Mouse (Mus musculus) CH12.LX (cell line): Measurements from ENCODE around the gene Zfp36l1. TPM values are rescaled to one million over a fixed set of nuclear protein-coding genes. Genes with fewer than 3 reads are reported as not detected.
A peak's percentile ranks its signal among the peaks of the same experiment; 100 is the strongest.

ENCODE experiments used
- DNase-seq: peaks from one replicate; pipeline ENCODE4 v3.0.0-alpha.2; 2013; ENCODE audit errors: extremely low read depth
- H3K27ac ChIP-seq: 2 replicates; pipeline ENCODE4 v1.5.1; 2012; ENCODE audit warnings: low read depth, mild to moderate bottlenecking, control low read depth, moderate library complexity; ENCODE audit not compliant: insufficient read depth
- H3K27me3 ChIP-seq: replicated peaks from 2 replicates; pipeline ENCODE3; 2012; ENCODE audit warnings: inconsistent platforms
- H3K36me3 ChIP-seq, 2 experiments: replicated peaks in 1 of 2; 2 replicates each; pipeline versions ENCODE3 to v1.6.1; 2012; ENCODE audit warnings: inconsistent platforms in 1 of 2, low read length in 1 of 2, mild to moderate bottlenecking in 1 of 2, mixed read lengths in 1 of 2, moderate library complexity in 1 of 2; ENCODE audit not compliant: control insufficient read depth in 1 of 2, insufficient read depth in 1 of 2
- H3K4me1 ChIP-seq, 2 experiments: 2 replicates each; pipeline ENCODE4 v1.6.1; 2012; ENCODE audit warnings: inconsistent platforms in 1 of 2, moderate library complexity in 1 of 2; ENCODE audit not compliant: insufficient read depth in 2 of 2, control insufficient read depth in 1 of 2
- H3K4me2 ChIP-seq: 2 replicates; pipeline ENCODE4 v1.6.1; 2012; ENCODE audit warnings: low read depth, mild to moderate bottlenecking, control low read depth; ENCODE audit not compliant: poor library complexity, insufficient read depth, severe bottlenecking
- H3K4me3 ChIP-seq, 3 experiments: fragments of 150-350 bp in 1 of 3; sonication (generic) in 1 of 3; replicated peaks in 1 of 3; 2 replicates each; pipeline versions ENCODE3 to v1.5.1; 2011 to 2012; ENCODE audit warnings: low read depth in 2 of 3, low read length in 2 of 3, mild to moderate bottlenecking in 2 of 3, moderate library complexity in 2 of 3, control low read depth in 1 of 3, improper control_type of control experiment in 1 of 3, inconsistent platforms in 1 of 3, mixed read lengths in 1 of 3; ENCODE audit not compliant: poor library complexity in 1 of 3
- H3K79me2 ChIP-seq: replicated peaks from 2 replicates; pipeline ENCODE4 v1.6.1; 2012; ENCODE audit warnings: mild to moderate bottlenecking, moderate library complexity; ENCODE audit not compliant: control insufficient read depth, poor library complexity, insufficient read depth, severe bottlenecking; ENCODE audit errors: extremely low read depth
- H3K9ac ChIP-seq: 2 replicates; pipeline ENCODE4 v1.6.1; 2012; ENCODE audit warnings: low read depth, mild to moderate bottlenecking, control low read depth, moderate library complexity; ENCODE audit not compliant: insufficient read depth
- H3K9me3 ChIP-seq: replicated peaks from 2 replicates; pipeline ENCODE3; 2012; ENCODE audit warnings: low read length, inconsistent platforms, mixed read lengths
- BHLHE40 ChIP-seq: IDR thresholded peaks from 2 replicates; pipeline ENCODE4 v1.6.1; 2011; ENCODE audit warnings: mild to moderate bottlenecking, low read depth, low read length, improper control_type of control experiment
- CHD1 ChIP-seq: IDR thresholded peaks from 2 replicates; pipeline ENCODE4 v1.6.1; 2012; ENCODE audit warnings: low read depth, low read length, improper control_type of control experiment, inconsistent platforms
- CHD2 ChIP-seq: IDR thresholded peaks from 2 replicates; pipeline ENCODE4 v1.6.1; 2011; ENCODE audit warnings: low read length, improper control_type of control experiment
- CTCF ChIP-seq, 2 experiments: IDR thresholded peaks in 1 of 2; conservative IDR thresholded peaks in 1 of 2; 2 replicates each; pipeline ENCODE4 v1.5.1; 2011 to 2012; ENCODE audit warnings: low read depth in 2 of 2, low read length in 2 of 2, improper control_type of control experiment in 1 of 2, inconsistent platforms in 1 of 2, mild to moderate bottlenecking in 1 of 2, moderate library complexity in 1 of 2
- E2F4 ChIP-seq: IDR thresholded peaks from 2 replicates; pipeline ENCODE4 v1.6.1; 2011; ENCODE audit warnings: low read depth, low read length, improper control_type of control experiment; ENCODE audit not compliant: insufficient replicate concordance
- EP300 ChIP-seq: IDR thresholded peaks from 2 replicates; pipeline ENCODE4 v1.6.1; 2011; ENCODE audit warnings: low read length, improper control_type of control experiment
- ETS1 ChIP-seq: conservative IDR thresholded peaks from 2 replicates; pipeline ENCODE4 v1.6.1; 2012; ENCODE audit warnings: low read depth, mild to moderate bottlenecking, inconsistent platforms, low read length, improper control_type of control experiment, moderate library complexity
- GABPA ChIP-seq: IDR thresholded peaks from 2 replicates; pipeline ENCODE4 v1.6.1; 2012; ENCODE audit warnings: low read depth, low read length, improper control_type of control experiment, inconsistent platforms; ENCODE audit not compliant: insufficient replicate concordance
- HCFC1 ChIP-seq: IDR thresholded peaks from 2 replicates; pipeline ENCODE4 v1.6.1; 2012; ENCODE audit warnings: low read depth, mild to moderate bottlenecking, inconsistent platforms, low read length, improper control_type of control experiment
- IRF4 ChIP-seq: IDR thresholded peaks from 2 replicates; pipeline ENCODE4 v1.6.1; 2014; ENCODE audit warnings: low read depth, mild to moderate bottlenecking, inconsistent platforms, low read length, improper control_type of control experiment
- JUN ChIP-seq: IDR thresholded peaks from 2 replicates; pipeline ENCODE4 v1.6.1; 2011; ENCODE audit warnings: low read depth, mild to moderate bottlenecking, low read length, improper control_type of control experiment, moderate library complexity; ENCODE audit not compliant: insufficient read depth
- JUND ChIP-seq: conservative IDR thresholded peaks from 2 replicates; pipeline ENCODE4 v1.6.1; 2011; ENCODE audit warnings: low read depth, low read length, improper control_type of control experiment
- KAT2A ChIP-seq: IDR thresholded peaks from 2 replicates; pipeline ENCODE4 v1.6.1; 2012; ENCODE audit warnings: low read length, improper control_type of control experiment, inconsistent platforms; ENCODE audit not compliant: insufficient replicate concordance
- MAFK ChIP-seq: IDR thresholded peaks from 2 replicates; pipeline ENCODE4 v1.6.1; 2011; ENCODE audit warnings: low read length, improper control_type of control experiment; ENCODE audit not compliant: insufficient replicate concordance
- MAX ChIP-seq: IDR thresholded peaks from 2 replicates; pipeline ENCODE4 v1.6.1; 2011; ENCODE audit warnings: low read length, improper control_type of control experiment
- MAZ ChIP-seq: IDR thresholded peaks from 2 replicates; pipeline ENCODE4 v1.6.1; 2012; ENCODE audit warnings: low read depth, mild to moderate bottlenecking, inconsistent platforms, low read length, improper control_type of control experiment, moderate library complexity
- MEF2A ChIP-seq: IDR thresholded peaks from 2 replicates; pipeline ENCODE4 v1.6.1; 2014; ENCODE audit warnings: low read depth, mild to moderate bottlenecking, inconsistent platforms, low read length, improper control_type of control experiment, borderline replicate concordance
- MXI1 ChIP-seq: IDR thresholded peaks from 2 replicates; pipeline ENCODE4 v1.6.1; 2011; ENCODE audit warnings: mild to moderate bottlenecking, low read depth, low read length, improper control_type of control experiment
- MYC ChIP-seq: IDR thresholded peaks from 2 replicates; pipeline ENCODE4 v1.6.1; 2011; ENCODE audit warnings: low read depth, mild to moderate bottlenecking, improper control_type of control experiment, low read length
- NELFE ChIP-seq: IDR thresholded peaks from 2 replicates; pipeline ENCODE4 v1.6.1; 2011; ENCODE audit warnings: low read depth, low read length, improper control_type of control experiment
- NRF1 ChIP-seq: IDR thresholded peaks from 2 replicates; pipeline ENCODE4 v1.6.1; 2014; ENCODE audit warnings: low read depth, mild to moderate bottlenecking, inconsistent platforms, low read length, improper control_type of control experiment, moderate library complexity
- POLR2A ChIP-seq: IDR thresholded peaks from 2 replicates; pipeline ENCODE4 v1.6.1; 2011; ENCODE audit warnings: low read depth, mild to moderate bottlenecking, improper control_type of control experiment, low read length
- POLR2AphosphoS2 ChIP-seq: IDR thresholded peaks from 2 replicates; pipeline ENCODE4 v1.6.1; 2011; ENCODE audit warnings: low read depth, low read length, improper control_type of control experiment
- RAD21 ChIP-seq: IDR thresholded peaks from 2 replicates; pipeline ENCODE4 v1.6.1; 2011; ENCODE audit warnings: low read depth, mild to moderate bottlenecking, low read length, improper control_type of control experiment, moderate library complexity
- SIN3A ChIP-seq: IDR thresholded peaks from 2 replicates; pipeline ENCODE4 v1.6.1; 2012; ENCODE audit warnings: low read length, improper control_type of control experiment, inconsistent platforms
- SMC3 ChIP-seq: IDR thresholded peaks from 2 replicates; pipeline ENCODE4 v1.6.1; 2011; ENCODE audit warnings: low read depth, low read length, improper control_type of control experiment
- TBP ChIP-seq: conservative IDR thresholded peaks from 2 replicates; pipeline ENCODE4 v1.6.1; 2011; ENCODE audit warnings: low read depth, low read length, improper control_type of control experiment
- TCF12 ChIP-seq: IDR thresholded peaks from 2 replicates; pipeline ENCODE4 v1.6.1; 2014; ENCODE audit warnings: low read depth, mild to moderate bottlenecking, inconsistent platforms, low read length, improper control_type of control experiment
- UBTF ChIP-seq: IDR thresholded peaks from 2 replicates; pipeline ENCODE4 v1.6.1; 2012; ENCODE audit warnings: low read depth, mild to moderate bottlenecking, inconsistent platforms, low read length, improper control_type of control experiment, moderate library complexity
- USF1 ChIP-seq: IDR thresholded peaks from 2 replicates; pipeline ENCODE4 v1.6.1; 2014; ENCODE audit warnings: low read depth, mild to moderate bottlenecking, inconsistent platforms, low read length, improper control_type of control experiment
- ZC3H11A ChIP-seq: IDR thresholded peaks from 2 replicates; pipeline ENCODE4 v1.6.1; 2012; ENCODE audit warnings: low read depth, mild to moderate bottlenecking, inconsistent platforms, low read length, improper control_type of control experiment
- ZKSCAN1 ChIP-seq: IDR thresholded peaks from 2 replicates; pipeline ENCODE4 v1.6.1; 2012; ENCODE audit warnings: low read depth, inconsistent platforms, low read length, improper control_type of control experiment, borderline replicate concordance
- ZMIZ1 ChIP-seq: IDR thresholded peaks from 2 replicates; pipeline ENCODE4 v1.6.1; 2012; ENCODE audit warnings: low read depth, mild to moderate bottlenecking, inconsistent platforms, low read length, improper control_type of control experiment
- ZNF384 ChIP-seq: IDR thresholded peaks from 2 replicates; pipeline ENCODE4 v1.6.1; 2012; ENCODE audit warnings: low read depth, low read length, improper control_type of control experiment, inconsistent platforms
- dilution Hi-C: fragments of 300-500 bp; cut with MboI; formaldehyde crosslinking; loops from 2 replicates; pipeline ENCODE4 v1.14.3; 2020; ENCODE audit warnings: low sequenced_read_pairs; ENCODE audit not compliant: extremely low pct_unique_long_range_greater_than_20kb, extremely low pct_ligation_motif_present
- in situ Hi-C: fragments of 300-500 bp; cut with MboI; formaldehyde crosslinking; loops from 3 replicates; pipeline ENCODE4 v1.14.3; 2019; ENCODE audit warnings: low sequenced_read_pairs, low pct_ligation_motif_present, low pct_unique_long_range_greater_than_20kb, mixed read lengths
- polyA plus RNA-seq: library from polyadenylated mRNA; unstranded; fragments of >175 nt; gene quantifications from 2 replicates; pipeline ENCODE4 v1.2.1, GENCODE M21; 2012; ENCODE audit warnings: low read depth; ENCODE audit not compliant: insufficient read length
- total RNA-seq, 2 experiments: library from RNA; depleted of rRNA; stranded (reverse); fragments of 300-350 nt in 1 of 2; fragments of >200 nt in 1 of 2; gene quantifications; 2 replicates each; pipeline ENCODE4 v1.2.3; 2012 to 2014

The Zfp36l1 gene
- total and polyA plus RNA-seq, 3 experiments = 32.7 to 192 (median 50.7) TPM

- Histone ChIP-seq H3K79me2 (no peaks in the 10 kb centered on the region), H3K27ac (peak overlapping the region; percentile 89), H3K4me3 (no peak overlapping the region), H3K4me2 (peak overlapping the region; percentile 55; the same call in 1 of the 2 replicates), H3K9ac (peak overlapping the region; percentile 36; the same call in 1 of the 2 replicates), H3K4me1 (peaks cover 35 to 81% of the 10 kb centered on the region in 2 experiments)
- dilution Hi-C loops (no loop called here), in situ Hi-C loops (loop anchor here (5.0 kb wide), 1 partner anchor 33 kb away; no protein-coding TSS in a partner anchor)
- DNase-seq = peak; percentile 94
- TF ChIP-seq POLR2AphosphoS2 = no peak
- peak; percentile 51 for TF ChIP-seq POLR2A
- TF ChIP-seq MAZ = no peak
- TF ChIP-seq ZKSCAN1 = no peak
- no peak for TF ChIP-seq JUN
- peak; percentile 91 for TF ChIP-seq TCF12
- TF ChIP-seq GABPA = no peak
- TF ChIP-seq CHD2 = peak; percentile 70; the same call in 1 of the 2 replicates
- peak; percentile 84 for TF ChIP-seq IRF4
- TF ChIP-seq CTCF (conservative IDR thresholded peaks at IDR 0.05 in 1 of 2, IDR thresholded peaks at IDR 0.05 in 1 of 2; ENCODE audit: low read depth in 2 of 2, low read length in 2 of 2) = no peak
- TF ChIP-seq JUND = no peak
- TF ChIP-seq MAFK = no peak
- TF ChIP-seq TBP = peak; percentile 57; the same call in 1 of the 2 replicates
- no peak for TF ChIP-seq NRF1
- peak; percentile 91 for TF ChIP-seq BHLHE40
- peak; percentile 36 for TF ChIP-seq SMC3
- no peak for TF ChIP-seq NELFE
- TF ChIP-seq HCFC1 = no peak
- TF ChIP-seq KAT2A = no peak
- no peak for TF ChIP-seq MXI1
- peak; percentile 80 for TF ChIP-seq MEF2A
- peak; percentile 83 for TF ChIP-seq ETS1
- TF ChIP-seq MAX = peak; percentile 59; the same call in 1 of the 2 replicates
- peak; percentile 43 for TF ChIP-seq ZNF384
- no peak for TF ChIP-seq UBTF
- no peak for TF ChIP-seq CHD1
- TF ChIP-seq SIN3A = 0 out of 2 replicates have a peak, but pooled peaks have one; percentile 53
- no peak for TF ChIP-seq USF1
- TF ChIP-seq EP300 = peak; percentile 87
- TF ChIP-seq ZC3H11A = no peak
- TF ChIP-seq RAD21 = peak; percentile 18
- TF ChIP-seq ZMIZ1 = no peak
- TF ChIP-seq MYC = peak; percentile 68
- no peak for TF ChIP-seq E2F4
- TF ChIP-seq, all 38 proteins: peak for 15
- H3K36me3 ChIP-seq = no peaks in the 10 kb centered on the region
- H3K9me3 ChIP-seq = no peaks in the 10 kb centered on the region
- H3K27me3 ChIP-seq = no peaks in the 10 kb centered on the region
These were observed 43.8 kb downstream of the Zfp36l1 start for GRCm38 (mm10) chr12:80069040-80069439.
